Mouse (Mus musculus) hindbrain, embryonic 14.5 days (tissue): ENCODE measurements around the gene Mdga1. TPM values are rescaled to one million over a fixed set of nuclear protein-coding genes. Genes with fewer than 3 reads are reported as not detected.

ENCODE experiments used
- ATAC-seq: fragments of 200-750 bp; cut with Nextera tagmentation; 2 replicates; pipeline ENCODE4 v1.8.0; 2017; ENCODE audit warnings: moderate number of reproducible peaks, mild to moderate bottlenecking, moderate TSS enrichment, moderate library complexity; ENCODE audit not compliant: low FRiP score
- DNase-seq: peaks from one replicate; pipeline ENCODE4 v3.0.0-alpha.2; 2015; ENCODE audit warnings: low spot score
- H3K27ac ChIP-seq: fragments of 300-500 bp; sonication (generic); 2 replicates; pipeline ENCODE4 v1.5.1; 2014; ENCODE audit warnings: mild to moderate bottlenecking, moderate library complexity
- H3K27me3 ChIP-seq: fragments of 300-500 bp; sonication (generic); 2 replicates; pipeline ENCODE4 v1.6.1; 2014; ENCODE audit warnings: mild to moderate bottlenecking, low read length, mixed read lengths; ENCODE audit not compliant: control insufficient read depth, insufficient read depth
- H3K36me3 ChIP-seq: fragments of 300-500 bp; sonication (generic); replicated peaks from 2 replicates; pipeline ENCODE4 v1.6.1; 2014; ENCODE audit not compliant: control insufficient read depth, insufficient read depth
- H3K4me1 ChIP-seq: fragments of 300-500 bp; sonication (generic); replicated peaks from 2 replicates; pipeline ENCODE4 v1.6.1; 2014; ENCODE audit warnings: antibody characterized with exemption, low read length, mixed read lengths; ENCODE audit not compliant: control insufficient read depth, insufficient read depth
- H3K4me2 ChIP-seq: fragments of 300-500 bp; sonication (generic); replicated peaks from 2 replicates; pipeline ENCODE4 v1.6.1; 2014; ENCODE audit warnings: mild to moderate bottlenecking, moderate library complexity
- H3K4me3 ChIP-seq: fragments of 300-500 bp; sonication (generic); replicated peaks from 2 replicates; pipeline ENCODE4 v1.5.1; 2014; ENCODE audit warnings: mild to moderate bottlenecking, low read length
- H3K9ac ChIP-seq: fragments of 300-500 bp; sonication (generic); 2 replicates; pipeline ENCODE4 v1.6.1; 2014
- H3K9me3 ChIP-seq: fragments of 300-500 bp; sonication (generic); 2 replicates; pipeline ENCODE4 v1.6.1; 2016; ENCODE audit warnings: low read length; ENCODE audit not compliant: control insufficient read depth
- WGBS: fragments of 180-500 bp; shearing (Covaris S2); extraction: QIAGEN DNeasy Blood & Tissue Kit; methylation state at CpG from one replicate; pipeline ENCODE4 v1.1.7; 2014; 5-methylcytosine and 5-hydroxymethylcytosine counted together
- polyA plus RNA-seq: library from polyadenylated mRNA; unstranded; fragments of >200 nt; fragmentation: Nextera tagmentation; extraction: Ambion mirVana; gene quantifications from 2 replicates; pipeline ENCODE4 v1.2.1, GENCODE M21; 2014

Gene Mdga1
- polyA plus RNA-seq: 17.0 and 17.6 TPM in 2 replicates

GRCm38 (mm10) chr17:29970037-29970555, at the start of gene Mdga1:
TSS of gene Mdga1 (minus strand) at chr17:29970087.
- Histone ChIP-seq H3K4me1 (peaks cover 10% of the 10 kb centered on the region), H3K9me3 (no peaks in the 10 kb centered on the region), H3K4me3 (no peak within 1 kb of the TSS), H3K27ac (no peak within 1 kb of the TSS), H3K4me2 (no peak within 1 kb of the TSS), H3K9ac (no peak within 1 kb of the TSS), H3K27me3 (no peaks in the 10 kb centered on the region), H3K36me3 (no peaks in the 10 kb centered on the region)
- DNase-seq: no peak
- ATAC-seq: no peak
- WGBS: 52% methylated on average over 7 of the region's 7 CpGs

DNA sequence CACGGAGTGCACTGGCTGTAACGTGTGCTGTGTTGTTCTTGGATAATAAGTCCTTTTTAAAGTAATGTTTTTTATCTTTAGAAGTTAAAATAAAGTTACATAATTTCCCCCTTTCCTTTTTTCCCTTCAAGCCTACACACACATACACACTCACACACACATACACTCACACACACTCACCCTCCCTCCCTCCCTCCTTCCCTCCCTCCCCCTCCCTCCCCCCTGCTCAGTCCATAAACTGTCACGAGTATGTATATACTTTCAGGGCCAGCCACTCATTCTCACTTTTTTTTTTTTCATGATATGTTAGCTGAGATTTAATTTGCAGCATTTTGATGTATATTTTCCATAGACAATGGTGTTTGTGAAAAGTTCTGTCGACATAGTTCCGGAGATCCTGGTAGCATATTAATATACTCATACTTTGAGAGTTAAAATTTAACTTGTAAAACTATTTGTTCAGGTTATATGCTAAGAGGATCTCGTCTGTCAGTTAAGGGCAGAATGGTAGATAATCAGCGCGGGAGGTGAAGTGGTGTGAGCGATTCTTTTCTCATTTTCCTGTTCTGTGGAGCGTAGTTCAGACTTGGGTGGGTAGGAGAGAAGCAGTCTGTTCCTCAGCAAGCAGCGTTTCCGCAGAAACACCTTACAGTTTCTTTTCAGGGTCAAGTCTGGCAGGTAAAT, 49.2 kb upstream of the Mdga1 start:
- H3K9ac ChIP-seq: no peak overlapping the region
- H3K9me3 ChIP-seq: no peaks in the 10 kb centered on the region
- ATAC-seq (no peak), DNase-seq (no peak)
- H3K36me3 ChIP-seq: no peaks in the 10 kb centered on the region
- no peak overlapping the region for H3K4me3 ChIP-seq
- peaks cover 11% of the 10 kb centered on the region for H3K4me1 ChIP-seq
- H3K4me2 ChIP-seq: no peak overlapping the region
- no peak overlapping the region for H3K27ac ChIP-seq
- 84% methylated on average over 12 of the region's 12 CpGs for WGBS
- no peaks in the 10 kb centered on the region for H3K27me3 ChIP-seq

DNA sequence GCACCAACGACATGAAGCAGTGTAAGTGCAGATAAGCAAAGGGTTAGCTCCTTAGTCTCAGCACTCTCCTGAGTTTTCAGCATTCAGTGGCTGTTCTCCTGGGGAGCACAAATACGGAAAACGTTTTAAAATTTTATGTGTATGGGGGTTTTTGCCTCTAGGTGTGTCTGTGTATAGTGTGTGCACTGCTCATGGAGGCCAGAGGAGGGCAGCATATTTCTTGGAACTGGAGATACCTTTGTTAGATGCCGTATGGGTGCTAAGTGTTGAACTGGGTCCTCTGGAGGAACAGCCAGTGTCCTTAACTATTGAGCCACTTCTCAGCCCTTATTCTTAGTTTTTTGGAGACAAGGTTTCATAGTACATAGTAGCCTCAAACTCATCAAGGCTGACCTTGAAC, 44.8 kb upstream of the Mdga1 start:
- no peak for ATAC-seq
- no peak for DNase-seq
- no peak overlapping the region for H3K27ac ChIP-seq
- H3K27me3 ChIP-seq: no peaks in the 10 kb centered on the region
- no peak overlapping the region for H3K9ac ChIP-seq
- no peak overlapping the region for H3K4me3 ChIP-seq
- H3K36me3 ChIP-seq: no peaks in the 10 kb centered on the region
- no peaks in the 10 kb centered on the region for H3K9me3 ChIP-seq
- H3K4me2 ChIP-seq: no peak overlapping the region
- whole genome bisulfite sequencing: 98% methylated on average over 4 of the region's 4 CpGs
- no peaks in the 10 kb centered on the region; the same call in 1 of the 2 replicates for H3K4me1 ChIP-seq

DNA sequence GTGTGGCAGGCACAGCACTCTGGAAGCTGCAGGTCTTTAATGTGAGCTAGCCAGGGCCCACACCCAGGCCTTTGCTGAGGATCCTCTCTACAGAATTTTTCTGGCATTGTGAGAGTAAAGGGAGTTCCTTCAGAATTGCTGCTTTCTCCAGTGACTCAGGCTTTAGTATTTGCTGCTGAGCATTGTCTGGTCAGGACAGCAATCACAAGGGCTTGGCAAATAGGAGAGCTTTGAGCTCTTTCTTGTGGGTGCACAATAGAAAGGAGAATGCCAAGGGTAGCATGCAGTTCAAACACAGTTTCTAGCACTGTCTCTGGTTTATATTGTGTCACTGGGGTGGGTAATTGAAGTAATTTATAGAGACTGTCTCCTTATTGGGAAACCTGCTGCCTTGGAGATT, 38.5 kb upstream of the Mdga1 start:
- H3K27ac ChIP-seq: no peak overlapping the region; the same call in 1 of the 2 replicates
- H3K27me3 ChIP-seq: no peaks in the 10 kb centered on the region
- H3K9me3 ChIP-seq: no peaks in the 10 kb centered on the region
- no peak overlapping the region for H3K4me3 ChIP-seq
- ATAC-seq (no peak), DNase-seq (no peak)
- no peak overlapping the region for H3K9ac ChIP-seq
- H3K4me1 ChIP-seq: peaks cover 38% of the 10 kb centered on the region
- H3K4me2 ChIP-seq: peak overlapping the region; percentile 81
- no peaks in the 10 kb centered on the region for H3K36me3 ChIP-seq

DNA sequence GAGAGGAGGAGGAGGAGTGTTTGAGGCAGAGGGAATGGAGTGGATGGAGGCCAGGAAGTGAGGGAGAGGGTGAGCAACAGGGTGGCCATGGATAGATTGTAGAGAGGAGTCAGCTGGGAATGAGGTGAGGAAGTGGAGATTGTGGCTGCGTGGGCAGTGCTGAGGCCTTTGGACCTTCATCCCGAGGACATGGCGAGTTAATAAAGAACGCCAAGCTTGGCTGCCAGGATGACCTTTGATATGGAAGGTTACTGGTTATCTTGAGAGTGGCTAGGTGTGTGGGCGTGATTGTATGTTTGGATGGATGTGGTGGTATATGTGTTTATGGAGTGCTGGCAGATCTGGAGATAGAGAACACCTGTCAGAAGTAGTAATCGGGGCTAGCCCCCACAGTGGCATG, 38.0 kb upstream of the Mdga1 start:
- Histone ChIP-seq H3K27me3 (no peaks in the 10 kb centered on the region), H3K4me3 (no peak overlapping the region), H3K9ac (no peak overlapping the region), H3K4me2 (peak overlapping the region; percentile 81), H3K27ac (no peak overlapping the region), H3K4me1 (peaks cover 39% of the 10 kb centered on the region), H3K36me3 (no peaks in the 10 kb centered on the region), H3K9me3 (no peaks in the 10 kb centered on the region)
- 93% methylated on average over 6 of the region's 6 CpGs for WGBS
- DNase-seq: no peak
- ATAC-seq: no peak

DNA sequence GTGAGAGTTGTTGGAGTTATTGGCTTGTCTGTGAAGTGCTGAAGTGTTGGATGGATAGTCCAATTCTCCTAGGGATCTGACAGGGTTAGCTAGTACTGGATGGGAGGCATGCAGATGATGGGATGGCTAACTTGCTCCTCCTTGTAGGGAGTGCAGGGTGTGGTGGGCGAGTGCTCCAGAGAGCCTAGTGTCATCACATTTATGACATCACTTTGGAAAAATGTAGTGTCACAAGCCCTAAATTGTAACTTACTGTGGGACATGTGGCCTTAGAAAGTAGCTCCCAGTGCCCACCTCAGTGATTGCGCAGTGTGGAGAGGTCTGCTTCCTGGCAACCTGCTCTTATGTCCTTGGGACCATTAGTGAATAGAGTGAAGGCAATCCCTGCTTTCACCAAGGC, 37.0 kb upstream of the Mdga1 start:
- WGBS: 83% methylated on average over 2 of the region's 2 CpGs
- Histone ChIP-seq H3K4me1 (peaks cover 39% of the 10 kb centered on the region), H3K9me3 (no peaks in the 10 kb centered on the region), H3K4me3 (peak overlapping the region; percentile 14), H3K9ac (no peak overlapping the region), H3K27me3 (no peaks in the 10 kb centered on the region), H3K36me3 (no peaks in the 10 kb centered on the region), H3K27ac (no peak overlapping the region), H3K4me2 (peak overlapping the region; percentile 81)
- ATAC-seq (no peak), DNase-seq (no peak)

- Histone ChIP-seq H3K27me3 (no peaks in the 10 kb centered on the region), H3K4me1 (peaks cover 39% of the 10 kb centered on the region), H3K9ac (peak overlapping the region; percentile 98), H3K4me3 (peak overlapping the region; percentile 96), H3K9me3 (no peaks in the 10 kb centered on the region), H3K4me2 (peak overlapping the region; percentile 81), H3K27ac (peak overlapping the region; percentile 98), H3K36me3 (no peaks in the 10 kb centered on the region)
- ATAC-seq: peak; percentile 28
- 0% methylated on average over 7 of the region's 19 CpGs for WGBS
- no peak for DNase-seq
Observed at GRCm38 (mm10) chr17:30005451-30005941, 35.6 kb upstream of the Mdga1 start.

- Histone ChIP-seq H3K9ac (peak overlapping the region; percentile 98), H3K4me2 (peak overlapping the region; percentile 81), H3K27me3 (no peaks in the 10 kb centered on the region), H3K27ac (peak overlapping the region; percentile 98), H3K9me3 (no peaks in the 10 kb centered on the region), H3K4me3 (peak overlapping the region; percentile 96), H3K4me1 (peaks cover 39% of the 10 kb centered on the region), H3K36me3 (no peaks in the 10 kb centered on the region)
- DNase-seq (no peak), ATAC-seq (peak; percentile 52; the same call in 1 of the 2 replicates)
- 2% methylated on average over 12 of the region's 47 CpGs for WGBS
Observed at GRCm38 (mm10) chr17:30005103-30005443, 35.2 kb upstream of the Mdga1 start.

GRCm38 (mm10) chr17:30004203-30005102, 34.6 kb upstream of the Mdga1 start, which contains the start of gene Zfand3:
TSS of gene Zfand3 (plus strand) at chr17:30004733.
- Histone ChIP-seq H3K9me3 (no peaks in the 10 kb centered on the region), H3K4me3 (peak within 1 kb of the TSS; percentile 96), H3K4me1 (peaks cover 39% of the 10 kb centered on the region), H3K9ac (peak within 1 kb of the TSS; percentile 98), H3K36me3 (no peaks in the 10 kb centered on the region), H3K27ac (peak within 1 kb of the TSS; percentile 98), H3K27me3 (no peaks in the 10 kb centered on the region), H3K4me2 (peak within 1 kb of the TSS; percentile 81)
- under 1% methylated on average over 46 of the region's 93 CpGs for WGBS
- ATAC-seq (peak; percentile 93), DNase-seq (peak; percentile 92)
